Mouse (Mus musculus): ENCODE results near the gene Samd4b. TPM values are rescaled to one million over a fixed set of nuclear protein-coding genes. Genes with fewer than 3 reads are reported as not detected.
A peak's percentile ranks its signal among the peaks of the same experiment; 100 is the strongest.

The Samd4b gene
- polyA plus RNA-seq, 1 experiment from 2014 or later: 37.6 TPM

DNA sequence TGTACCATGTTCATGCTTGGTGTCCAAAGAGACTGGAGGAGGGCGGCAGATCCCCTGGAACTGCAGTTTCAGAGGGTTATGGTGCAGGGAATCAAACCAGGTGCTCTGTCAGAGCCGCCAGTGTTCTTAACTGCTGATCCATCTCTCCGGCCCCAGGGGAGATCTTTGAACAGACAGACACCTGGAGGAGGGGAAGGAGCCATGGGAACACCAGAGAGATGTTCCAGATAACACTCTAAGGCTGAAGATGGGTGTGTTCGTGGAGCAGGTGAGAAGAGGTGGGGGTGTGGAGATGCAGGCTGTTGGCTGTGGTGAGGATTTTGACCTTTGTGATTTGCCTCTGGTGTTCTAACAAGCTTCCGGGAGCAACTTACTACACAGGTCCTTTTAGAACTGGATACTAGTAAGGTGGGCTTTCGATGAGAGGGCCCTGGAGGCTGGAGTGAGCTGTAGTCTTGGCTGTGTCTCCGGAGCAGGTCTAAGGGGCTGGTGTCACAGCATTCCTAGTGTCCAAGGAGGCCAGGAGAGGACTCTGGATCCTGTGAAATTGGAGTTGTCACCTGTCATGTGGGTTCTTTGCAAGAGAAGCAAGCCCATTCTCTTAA lies 224.0 kb downstream of the Samd4b start:
- H3K4me3 ChIP-seq (ENCODE audit: low read depth, low read length): no peak overlapping the region
- no peaks in the 10 kb centered on the region for H3K36me3 ChIP-seq (ENCODE audit: control insufficient read depth, insufficient read depth, low read length)
- no peak overlapping the region for H3K9ac ChIP-seq (ENCODE audit: low read length)
- WGBS: 81% methylated on average over 7 of the region's 7 CpGs
- ATAC-seq (ENCODE audit: insufficient number of reproducible peaks, low FRiP score, low TSS enrichment, low read depth): no peak
- no peak overlapping the region for H3K4me2 ChIP-seq (ENCODE audit: low read depth, severe bottlenecking)
- H3K27me3 ChIP-seq (ENCODE audit: control insufficient read depth, insufficient read depth, low read length): no peaks in the 10 kb centered on the region
- H3K4me1 ChIP-seq (ENCODE audit: control insufficient read depth, insufficient read depth, low read length): peaks cover 30% of the 10 kb centered on the region
- no peaks in the 10 kb centered on the region for H3K9me3 ChIP-seq (ENCODE audit: control insufficient read depth, low read length)
- H3K27ac ChIP-seq (replicated peaks; ENCODE audit: low read depth, low read length): no peak overlapping the region
- DNase-seq (ENCODE audit: low spot score): no peak

DNA sequence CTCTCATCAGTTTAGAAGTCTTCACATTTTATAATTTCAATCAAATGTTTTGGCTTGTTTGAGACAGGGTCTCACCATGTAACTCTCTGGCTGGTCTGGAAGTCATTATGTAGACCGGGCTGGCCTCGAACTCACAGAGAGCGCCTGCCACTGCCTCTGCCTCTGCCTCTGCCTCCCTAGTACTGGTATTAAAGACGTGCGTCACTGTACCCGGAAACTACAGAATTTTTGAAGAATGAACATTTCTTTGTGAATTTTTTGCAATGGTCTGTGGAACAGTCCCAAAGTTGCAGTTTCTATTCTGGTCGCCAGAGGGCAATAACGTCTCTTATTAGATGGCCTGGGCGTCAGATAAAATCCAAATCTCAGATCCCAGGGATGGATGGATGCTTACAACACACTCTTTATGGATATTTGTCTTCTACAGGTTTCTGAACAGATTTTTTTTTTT lies 224.8 kb downstream of the Samd4b start:
- peaks cover 23% of the 10 kb centered on the region for H3K4me1 ChIP-seq (ENCODE audit: control insufficient read depth, insufficient read depth, low read length)
- H3K9me3 ChIP-seq (ENCODE audit: control insufficient read depth, low read length): no peaks in the 10 kb centered on the region
- peak; percentile 7; the same call in 1 of the 2 replicates for ATAC-seq (ENCODE audit: insufficient number of reproducible peaks, low FRiP score, low TSS enrichment, low read depth)
- under 1% methylated on average over 9 of the region's 9 CpGs for WGBS
- H3K4me2 ChIP-seq (ENCODE audit: low read depth, severe bottlenecking): peak overlapping the region; percentile 47
- DNase-seq (ENCODE audit: low spot score): peak; percentile 87
- H3K4me3 ChIP-seq (ENCODE audit: low read depth, low read length): peak overlapping the region; percentile 81
- no peaks in the 10 kb centered on the region; the same call in 1 of the 2 replicates for H3K36me3 ChIP-seq (ENCODE audit: control insufficient read depth, insufficient read depth, low read length)
- H3K9ac ChIP-seq (ENCODE audit: low read length): peak overlapping the region; percentile 52
- 0 out of 2 replicates have a peak overlapping the region, but pooled peaks have one; percentile 47 for H3K27ac ChIP-seq (replicated peaks; ENCODE audit: low read depth, low read length)
- H3K27me3 ChIP-seq (ENCODE audit: control insufficient read depth, insufficient read depth, low read length): no peaks in the 10 kb centered on the region

DNA sequence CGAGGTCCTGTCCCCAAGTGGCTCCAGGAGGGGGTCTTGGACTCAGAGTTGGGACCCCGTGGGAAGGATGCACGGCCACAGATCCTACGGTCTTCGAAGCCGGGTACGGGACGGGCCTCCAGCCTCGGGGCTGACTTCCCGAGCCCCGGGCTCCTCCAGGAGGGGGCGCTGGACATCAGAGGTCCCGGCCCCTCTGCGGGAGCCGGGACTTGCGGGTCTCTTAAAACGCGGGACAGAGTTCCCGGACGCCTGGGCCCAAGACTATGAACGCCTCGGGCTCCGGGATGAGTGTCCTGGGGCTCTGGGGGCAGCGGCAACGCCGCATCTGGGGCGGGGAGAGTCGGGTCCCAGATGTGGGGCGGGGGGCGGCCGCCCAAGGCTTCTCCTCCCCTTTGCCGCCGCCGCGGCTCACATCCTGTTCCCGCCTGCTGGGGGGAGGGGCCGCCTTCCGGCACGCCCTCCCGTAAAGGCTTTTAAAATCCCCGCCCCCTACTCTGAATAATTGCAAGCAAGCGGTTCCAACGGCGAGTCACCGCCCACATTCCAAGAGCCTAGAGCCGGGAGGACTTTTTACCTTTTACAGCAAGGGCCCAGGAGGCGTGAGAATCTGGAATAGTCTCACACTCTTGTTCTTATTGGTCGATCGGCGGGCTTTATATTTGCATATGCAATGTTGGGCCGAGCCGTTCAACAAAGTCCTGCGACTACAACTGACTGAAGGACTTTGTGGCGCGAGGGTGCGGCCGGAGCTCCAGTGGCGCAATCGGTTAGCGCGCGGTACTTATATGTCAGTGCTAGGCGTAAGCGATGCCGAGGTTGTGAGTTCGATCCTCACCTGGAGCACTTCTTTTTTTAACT lies 225.5 kb downstream of the Samd4b start, which contains the start of gene Plekhg2:
Plekhg2 (minus strand) TSS at position 349 of the 858 bp plus-strand sequence.
- Histone ChIP-seq H3K4me3 (ENCODE audit: low read depth, low read length) (peak within 1 kb of the TSS; percentile 81), H3K36me3 (ENCODE audit: control insufficient read depth, insufficient read depth, low read length) (peaks cover 5% of the 10 kb centered on the region; the same call in 1 of the 2 replicates), H3K27me3 (ENCODE audit: control insufficient read depth, insufficient read depth, low read length) (no peaks in the 10 kb centered on the region), H3K9me3 (ENCODE audit: control insufficient read depth, low read length) (no peaks in the 10 kb centered on the region), H3K9ac (ENCODE audit: low read length) (peak within 1 kb of the TSS; percentile 96), H3K4me2 (ENCODE audit: low read depth, severe bottlenecking) (peak within 1 kb of the TSS; percentile 95), H3K4me1 (ENCODE audit: control insufficient read depth, insufficient read depth, low read length) (peaks cover 17% of the 10 kb centered on the region), H3K27ac (replicated peaks; ENCODE audit: low read depth, low read length) (peak within 1 kb of the TSS; percentile 94)
- WGBS: under 1% methylated on average over 54 of the region's 66 CpGs
- peak; percentile 100 for DNase-seq (ENCODE audit: low spot score)
- peak; percentile 87 for ATAC-seq (ENCODE audit: insufficient number of reproducible peaks, low FRiP score, low TSS enrichment, low read depth)

DNA sequence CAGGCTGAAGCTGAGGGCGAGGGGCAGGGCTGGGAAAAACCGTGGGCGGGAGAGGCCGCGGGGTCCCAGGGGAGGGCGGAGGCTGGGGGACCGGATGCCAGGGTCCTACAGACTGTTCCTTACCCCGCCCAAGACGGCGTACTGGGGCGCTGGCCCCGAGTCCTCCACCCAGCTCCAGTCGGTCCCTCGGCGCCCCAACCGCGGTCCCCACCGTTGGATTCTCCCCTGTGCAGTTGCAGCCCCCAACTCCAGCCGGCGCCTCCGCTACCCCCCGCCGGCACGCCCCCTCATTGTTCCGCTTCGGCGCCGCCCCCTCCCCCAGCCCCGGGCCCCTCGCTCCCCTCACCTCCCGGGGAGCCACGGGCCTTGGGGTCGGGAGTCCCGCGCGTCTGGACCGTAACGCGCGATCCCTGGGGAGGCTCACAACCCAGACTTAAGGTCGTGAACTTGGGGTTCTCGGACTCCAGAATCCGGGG lies 226.4 kb downstream of the Samd4b start:
- H3K36me3 ChIP-seq (ENCODE audit: control insufficient read depth, insufficient read depth, low read length): peaks cover 12% of the 10 kb centered on the region; the same call in 1 of the 2 replicates
- peak overlapping the region; percentile 81 for H3K4me3 ChIP-seq (ENCODE audit: low read depth, low read length)
- WGBS: 1% methylated on average over 43 of the region's 43 CpGs
- no peaks in the 10 kb centered on the region for H3K27me3 ChIP-seq (ENCODE audit: control insufficient read depth, insufficient read depth, low read length)
- H3K9ac ChIP-seq (ENCODE audit: low read length): peak overlapping the region; percentile 96
- ATAC-seq (ENCODE audit: insufficient number of reproducible peaks, low FRiP score, low TSS enrichment, low read depth) (no peak), DNase-seq (ENCODE audit: low spot score) (peak; percentile 80)
- H3K4me1 ChIP-seq (ENCODE audit: control insufficient read depth, insufficient read depth, low read length): peaks cover 15% of the 10 kb centered on the region
- peak overlapping the region; percentile 95 for H3K4me2 ChIP-seq (ENCODE audit: low read depth, severe bottlenecking)
- peak overlapping the region; percentile 94 for H3K27ac ChIP-seq (replicated peaks; ENCODE audit: low read depth, low read length)
- no peaks in the 10 kb centered on the region for H3K9me3 ChIP-seq (ENCODE audit: control insufficient read depth, low read length)

DNA sequence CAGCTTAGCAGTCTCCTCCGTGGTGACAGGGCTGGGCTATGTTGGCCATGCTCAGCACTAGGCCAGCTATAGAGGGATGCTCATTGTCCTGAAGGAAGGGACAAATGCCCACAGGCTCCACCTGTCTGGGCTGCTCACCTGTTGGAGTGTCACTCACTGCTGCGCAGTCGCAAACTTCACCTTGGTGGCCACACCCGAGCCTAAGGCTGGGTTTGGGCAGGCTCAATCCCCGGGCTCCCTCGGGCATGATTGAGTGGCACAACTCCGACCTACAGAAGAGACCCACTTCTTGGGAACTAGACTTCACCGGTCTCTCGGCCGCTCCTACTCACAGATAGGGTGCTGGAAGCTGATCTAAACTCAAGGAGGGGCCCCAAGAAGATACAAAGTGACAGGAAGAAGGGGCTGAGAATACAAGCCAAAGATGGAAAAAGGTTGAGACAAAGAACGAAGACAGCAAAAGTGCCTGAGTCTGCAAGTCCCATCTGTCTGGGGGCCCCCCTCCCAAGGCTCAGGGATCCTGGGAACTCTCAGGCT lies 226.9 kb downstream of the Samd4b start:
- Histone ChIP-seq H3K4me3 (ENCODE audit: low read depth, low read length) (peak overlapping the region; percentile 81), H3K9me3 (ENCODE audit: control insufficient read depth, low read length) (no peaks in the 10 kb centered on the region), H3K36me3 (ENCODE audit: control insufficient read depth, insufficient read depth, low read length) (peaks cover 14% of the 10 kb centered on the region; the same call in 1 of the 2 replicates), H3K27ac (replicated peaks; ENCODE audit: low read depth, low read length) (peak overlapping the region; percentile 94; the same call in 1 of the 2 replicates), H3K9ac (ENCODE audit: low read length) (peak overlapping the region; percentile 96), H3K27me3 (ENCODE audit: control insufficient read depth, insufficient read depth, low read length) (no peaks in the 10 kb centered on the region), H3K4me2 (ENCODE audit: low read depth, severe bottlenecking) (peak overlapping the region; percentile 95), H3K4me1 (ENCODE audit: control insufficient read depth, insufficient read depth, low read length) (peaks cover 11% of the 10 kb centered on the region)
- DNase-seq (ENCODE audit: low spot score) (no peak), ATAC-seq (ENCODE audit: insufficient number of reproducible peaks, low FRiP score, low TSS enrichment, low read depth) (no peak)
- WGBS: 7% methylated on average over 11 of the region's 11 CpGs

DNA sequence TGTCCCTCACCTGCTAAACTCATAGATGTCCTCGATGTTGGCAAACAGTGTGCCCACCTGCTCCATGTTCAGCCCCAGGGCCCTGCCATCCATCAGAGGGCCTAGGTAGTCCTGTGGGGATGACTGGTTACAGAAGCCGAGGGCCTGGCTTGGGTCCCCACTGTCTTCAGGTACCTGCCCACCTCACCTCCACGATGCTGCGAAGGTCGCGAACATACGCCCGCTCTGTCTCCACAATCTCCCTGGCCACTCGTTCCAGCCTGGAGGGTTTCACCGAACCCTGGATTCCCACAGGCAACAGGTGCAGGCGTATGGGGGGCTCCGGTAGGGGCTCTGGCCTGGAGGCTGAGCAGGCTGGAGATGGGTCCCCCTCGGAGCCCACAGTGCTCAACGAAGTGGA lies 227.9 kb downstream of the Samd4b start:
- Histone ChIP-seq H3K27me3 (ENCODE audit: control insufficient read depth, insufficient read depth, low read length) (no peaks in the 10 kb centered on the region), H3K36me3 (ENCODE audit: control insufficient read depth, insufficient read depth, low read length) (peaks cover 16% of the 10 kb centered on the region), H3K9me3 (ENCODE audit: control insufficient read depth, low read length) (no peaks in the 10 kb centered on the region), H3K27ac (replicated peaks; ENCODE audit: low read depth, low read length) (no peak overlapping the region), H3K9ac (ENCODE audit: low read length) (no peak overlapping the region), H3K4me3 (ENCODE audit: low read depth, low read length) (peak overlapping the region; percentile 81; the same call in 1 of the 2 replicates), H3K4me2 (ENCODE audit: low read depth, severe bottlenecking) (peak overlapping the region; percentile 95), H3K4me1 (ENCODE audit: control insufficient read depth, insufficient read depth, low read length) (peaks cover 11% of the 10 kb centered on the region)
- WGBS: 94% methylated on average over 14 of the region's 14 CpGs
- DNase-seq (ENCODE audit: low spot score): no peak
- ATAC-seq (ENCODE audit: insufficient number of reproducible peaks, low FRiP score, low TSS enrichment, low read depth): no peak

DNA sequence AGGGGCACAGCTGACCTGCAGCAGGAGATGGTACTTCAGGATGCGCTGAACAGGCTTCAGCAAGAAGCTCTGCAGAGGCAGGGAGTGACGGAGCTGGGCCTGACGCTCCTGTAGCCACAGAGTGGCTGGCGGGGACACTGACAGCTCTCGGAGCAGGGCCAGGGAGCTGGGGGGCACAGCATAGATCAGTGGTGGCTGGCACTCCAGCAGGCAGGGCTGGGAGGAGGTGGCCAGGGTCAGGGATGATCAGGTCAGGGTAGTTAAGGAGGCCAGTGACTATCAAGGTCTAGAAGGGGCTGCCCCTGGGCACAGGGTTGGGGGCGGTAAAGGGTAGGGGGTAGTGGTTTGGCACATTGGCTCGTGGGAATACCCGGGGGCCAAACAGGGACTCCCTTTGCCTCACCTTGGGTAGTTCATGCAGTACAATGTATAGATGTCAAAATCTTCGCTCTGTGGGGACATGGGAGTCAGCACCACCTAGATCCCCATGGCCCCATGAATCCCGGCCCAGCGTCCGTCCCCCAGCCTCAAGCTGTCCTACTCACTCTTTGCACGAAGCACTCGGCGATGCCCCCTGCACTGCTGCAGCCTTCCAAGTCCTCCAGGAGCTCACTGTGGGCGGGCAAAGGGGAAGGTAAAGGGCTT lies 229.5 kb downstream of the Samd4b start:
- H3K4me2 ChIP-seq (ENCODE audit: low read depth, severe bottlenecking): no peak overlapping the region
- peaks cover 11% of the 10 kb centered on the region for H3K4me1 ChIP-seq (ENCODE audit: control insufficient read depth, insufficient read depth, low read length)

More for the DNA sequence above, 229.5 kb downstream of the Samd4b start:
- Histone ChIP-seq H3K9me3 (ENCODE audit: control insufficient read depth, low read length) (no peaks in the 10 kb centered on the region), H3K27me3 (ENCODE audit: control insufficient read depth, insufficient read depth, low read length) (no peaks in the 10 kb centered on the region), H3K9ac (ENCODE audit: low read length) (no peak overlapping the region), H3K27ac (replicated peaks; ENCODE audit: low read depth, low read length) (no peak overlapping the region), H3K4me3 (ENCODE audit: low read depth, low read length) (no peak overlapping the region), H3K36me3 (ENCODE audit: control insufficient read depth, insufficient read depth, low read length) (peaks cover 26% of the 10 kb centered on the region)
- DNase-seq (ENCODE audit: low spot score) (no peak), ATAC-seq (ENCODE audit: insufficient number of reproducible peaks, low FRiP score, low TSS enrichment, low read depth) (no peak)
- WGBS: 92% methylated on average over 16 of the region's 16 CpGs

Measured in limb, embryonic 11.5 days (tissue).